Mouse (Mus musculus) forebrain, embryonic 11.5 days (tissue): ENCODE data around the gene Olfr1110. TPM values are rescaled to one million over a fixed set of nuclear protein-coding genes. Genes with fewer than 3 reads are reported as not detected.
"Not testable (repeated sequence)": the region's sequence is repeated elsewhere in the genome, so short reads cannot be mapped to it uniquely, and the experiment has no call there.

ENCODE experiments used
- ATAC-seq: fragments of 200-750 bp; cut with Nextera tagmentation; replicated peaks from 2 replicates; pipeline ENCODE4 v1.8.0; 2017; ENCODE audit warnings: moderate TSS enrichment; ENCODE audit not compliant: low FRiP score
- DNase-seq: peaks from one replicate; pipeline ENCODE4 v3.0.0-alpha.2; 2017; ENCODE audit warnings: low spot score
- H3K27ac ChIP-seq: fragments of 300-500 bp; sonication (generic); 2 replicates; pipeline ENCODE4 v1.5.1; 2014; ENCODE audit warnings: low read depth, low read length
- H3K27me3 ChIP-seq: fragments of 300-500 bp; sonication (generic); 2 replicates; pipeline ENCODE4 v1.6.1; 2014; ENCODE audit warnings: mild to moderate bottlenecking, low read length, mixed read lengths; ENCODE audit not compliant: control insufficient read depth, insufficient read depth
- H3K36me3 ChIP-seq: fragments of 300-500 bp; sonication (generic); 2 replicates; pipeline ENCODE4 v1.6.1; 2014; ENCODE audit warnings: mild to moderate bottlenecking, low read length, moderate library complexity, mixed read lengths; ENCODE audit not compliant: control insufficient read depth, insufficient read depth
- H3K4me1 ChIP-seq: fragments of 300-500 bp; sonication (generic); replicated peaks from 2 replicates; pipeline ENCODE4 v1.6.1; 2014; ENCODE audit warnings: low read length, mixed read lengths; ENCODE audit not compliant: control insufficient read depth, insufficient read depth
- H3K4me2 ChIP-seq: fragments of 300-500 bp; sonication (generic); 2 replicates; pipeline ENCODE4 v1.6.1; 2014; ENCODE audit warnings: low read depth, mild to moderate bottlenecking, low read length, moderate library complexity, mixed read lengths; ENCODE audit not compliant: severe bottlenecking
- H3K4me3 ChIP-seq: fragments of 300-500 bp; sonication (generic); 2 replicates; pipeline ENCODE4 v1.5.1; 2014; ENCODE audit warnings: low read depth, low read length
- H3K9ac ChIP-seq: fragments of 300-500 bp; sonication (generic); 2 replicates; pipeline ENCODE4 v1.6.1; 2014; ENCODE audit warnings: low read length
- H3K9me3 ChIP-seq: fragments of 300-500 bp; sonication (generic); 2 replicates; pipeline ENCODE4 v1.6.1; 2016; ENCODE audit warnings: low read length, mixed read lengths; ENCODE audit not compliant: control insufficient read depth
- WGBS: fragments of 180-500 bp; shearing (Covaris S2); extraction: QIAGEN DNeasy Blood & Tissue Kit; methylation state at CpG from one replicate; pipeline ENCODE4 v1.1.7; 2014; 5-methylcytosine and 5-hydroxymethylcytosine counted together
- polyA plus RNA-seq: library from polyadenylated mRNA; unstranded; fragments of >200 nt; fragmentation: Nextera tagmentation; extraction: Ambion mirVana; gene quantifications from 2 replicates; pipeline ENCODE4 v1.2.1, GENCODE M21; 2014

Olfr1110 gene
- polyA plus RNA-seq: not detected in 2 replicates

DNA sequence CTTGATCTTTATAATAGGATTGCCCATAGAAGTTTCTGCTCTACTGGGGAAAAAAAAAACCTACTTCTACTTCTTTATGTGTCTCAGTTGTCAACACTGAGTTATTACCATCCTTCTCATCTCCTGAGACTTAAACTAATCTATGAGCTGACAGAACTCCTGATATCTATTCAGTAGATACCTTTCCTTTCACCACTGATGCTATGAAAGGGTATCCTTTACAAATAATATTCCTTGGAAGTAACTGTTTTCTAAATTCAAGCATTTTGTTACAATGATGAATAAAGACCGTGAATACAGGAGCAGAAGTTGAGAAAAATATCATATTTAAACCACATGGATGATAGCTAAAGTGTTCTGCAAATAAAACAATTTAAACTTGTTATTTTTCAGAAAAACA lies at the start of gene Olfr1110:
Gene Olfr1110, minus strand, starts transcription at position 101 of the 400 bp plus-strand sequence.
- Histone ChIP-seq H3K9me3 (no peaks in the 10 kb centered on the region), H3K27ac (no peak within 1 kb of the TSS), H3K4me1 (no peaks in the 10 kb centered on the region), H3K27me3 (no peaks in the 10 kb centered on the region), H3K9ac (no peak within 1 kb of the TSS), H3K36me3 (no peaks in the 10 kb centered on the region), H3K4me2 (no peak within 1 kb of the TSS), H3K4me3 (no peak within 1 kb of the TSS)
- ATAC-seq (no peak), DNase-seq (no peak)
- WGBS: 88% methylated on average over 1 of the region's 1 CpGs

- H3K27me3 ChIP-seq: no peaks in the 10 kb centered on the region
- no peaks in the 10 kb centered on the region for H3K36me3 ChIP-seq
- ATAC-seq: no peak
- no peak within 1 kb of the TSS for H3K4me2 ChIP-seq
- H3K4me1 ChIP-seq: no peaks in the 10 kb centered on the region
- H3K9ac ChIP-seq: no peak within 1 kb of the TSS
- no peak within 1 kb of the TSS for H3K4me3 ChIP-seq
- no peaks in the 10 kb centered on the region for H3K9me3 ChIP-seq
- no peak for DNase-seq
- WGBS: 81% methylated on average over 1 of the region's 1 CpGs
- no peak within 1 kb of the TSS for H3K27ac ChIP-seq
Measured at GRCm38 (mm10) chr2:87187498-87187897, 47.4 kb upstream of the Olfr1110 start, which contains the start of gene Olfr1112. Gene Olfr1112 (plus strand): TSS chr2:87187798.

DNA sequence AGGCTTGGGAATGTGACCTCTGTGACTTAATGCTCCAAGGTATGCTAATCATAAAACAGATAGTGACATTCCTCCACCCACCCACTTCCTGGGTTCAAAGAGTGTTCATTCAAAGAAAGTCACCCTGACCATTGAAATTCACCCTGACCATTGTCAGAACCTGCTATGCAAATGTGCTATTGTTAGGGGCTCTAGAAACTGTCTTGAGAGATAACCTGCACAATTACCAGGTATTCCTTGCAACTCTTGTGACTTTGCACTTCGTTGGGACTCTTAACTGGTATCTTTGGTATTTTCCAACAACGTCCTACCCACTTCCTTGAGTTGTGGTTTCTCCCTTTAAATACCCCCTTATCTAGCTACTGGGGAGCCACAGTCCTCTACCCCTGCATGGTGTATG lies 27.6 kb upstream of the Olfr1110 start:
- H3K9ac ChIP-seq, H3K27ac ChIP-seq, DNase-seq, H3K4me1 ChIP-seq, H3K36me3 ChIP-seq, H3K9me3 ChIP-seq, H3K4me2 ChIP-seq, ATAC-seq, H3K27me3 ChIP-seq, H3K4me3 ChIP-seq: not testable (repeated sequence)
- WGBS: 80% methylated on average over 2 of the region's 2 CpGs

- no peak within 1 kb of the TSS for H3K4me3 ChIP-seq
- DNase-seq (no peak), ATAC-seq (no peak)
- no peaks in the 10 kb centered on the region for H3K4me1 ChIP-seq
- H3K27ac ChIP-seq: no peak within 1 kb of the TSS
- no peaks in the 10 kb centered on the region for H3K9me3 ChIP-seq
- H3K9ac ChIP-seq: no peak within 1 kb of the TSS
- H3K36me3 ChIP-seq: no peaks in the 10 kb centered on the region
- H3K27me3 ChIP-seq: no peaks in the 10 kb centered on the region
- no peak within 1 kb of the TSS for H3K4me2 ChIP-seq
Measured at GRCm38 (mm10) chr2:87152524-87152923, 12.4 kb upstream of the Olfr1110 start, which contains the start of gene Olfr1111. Gene Olfr1111 (minus strand): TSS chr2:87152624.

- no peak within 1 kb of the TSS for H3K27ac ChIP-seq
- no peak within 1 kb of the TSS for H3K4me2 ChIP-seq
- no peak within 1 kb of the TSS for H3K9ac ChIP-seq
- H3K4me3 ChIP-seq: no peak within 1 kb of the TSS
- H3K36me3 ChIP-seq: no peaks in the 10 kb centered on the region
- ATAC-seq (no peak), DNase-seq (no peak)
- no peaks in the 10 kb centered on the region for H3K27me3 ChIP-seq
- H3K9me3 ChIP-seq: no peaks in the 10 kb centered on the region
- no peaks in the 10 kb centered on the region for H3K4me1 ChIP-seq
Measured at GRCm38 (mm10) chr2:87114467-87114866, 25.6 kb downstream of the Olfr1110 start, which contains the start of gene Olfr259. Gene Olfr259 (minus strand): TSS chr2:87114567.

DNA sequence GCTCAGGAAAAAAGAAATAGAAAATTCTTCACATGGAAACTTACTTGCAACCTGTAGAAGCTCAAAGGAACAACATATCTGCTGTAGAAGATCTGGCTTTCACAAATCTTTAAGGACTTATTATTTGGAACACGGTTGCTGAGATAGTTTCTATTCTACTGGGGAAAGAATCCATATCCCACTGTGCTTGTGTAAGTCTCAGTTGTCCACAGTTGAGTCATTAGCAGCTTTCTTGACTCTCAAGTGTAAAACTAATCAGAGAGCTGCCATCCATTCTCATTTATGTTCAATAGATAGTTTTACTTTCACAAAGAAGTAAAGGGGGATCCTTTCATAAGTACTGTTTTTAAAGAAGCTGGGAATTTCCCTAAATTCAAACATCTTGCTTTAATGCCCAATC lies 44.2 kb downstream of the Olfr1110 start, which contains the start of gene Olfr1109:
Gene Olfr1109, minus strand, starts transcription at position 101 of the 400 bp plus-strand sequence.
- no peak within 1 kb of the TSS for H3K27ac ChIP-seq
- ATAC-seq (no peak), DNase-seq (no peak)
- no peaks in the 10 kb centered on the region for H3K4me1 ChIP-seq
- no peak within 1 kb of the TSS for H3K4me2 ChIP-seq
- H3K36me3 ChIP-seq: no peaks in the 10 kb centered on the region
- H3K4me3 ChIP-seq: no peak within 1 kb of the TSS
- no peak within 1 kb of the TSS for H3K9ac ChIP-seq
- H3K9me3 ChIP-seq: no peaks in the 10 kb centered on the region
- 40% methylated on average over 1 of the region's 1 CpGs for WGBS
- H3K27me3 ChIP-seq: no peaks in the 10 kb centered on the region

Other genes with a start within 250 kb of the Olfr1110 start
- not detected in 2 replicates for gene Olfr1097, start 248.1 kb downstream of the Olfr1110 start, polyA plus RNA-seq
- not detected in 2 replicates for gene Olfr1098, start 215.8 kb downstream of the Olfr1110 start, polyA plus RNA-seq
- not detected in 2 replicates for gene Olfr1099, start 179.6 kb downstream of the Olfr1110 start, polyA plus RNA-seq
- not detected in 2 replicates for gene Olfr1100, start 160.3 kb downstream of the Olfr1110 start, polyA plus RNA-seq
- gene Olfr1101, start 149.1 kb downstream of the Olfr1110 start, polyA plus RNA-seq: not detected in 2 replicates
- gene Olfr1102, start 141.9 kb downstream of the Olfr1110 start, polyA plus RNA-seq: not detected in 2 replicates
- not detected in 2 replicates for gene Olfr1104, start 113.2 kb downstream of the Olfr1110 start, polyA plus RNA-seq
- not detected in 2 replicates for gene Olfr1105, start 103.8 kb downstream of the Olfr1110 start, polyA plus RNA-seq
- not detected in 2 replicates for gene Olfr1106, start 88.0 kb downstream of the Olfr1110 start, polyA plus RNA-seq
- not detected in 2 replicates for gene Olfr1107, start 64.5 kb downstream of the Olfr1110 start, polyA plus RNA-seq
- gene Olfr1109, start 44.3 kb downstream of the Olfr1110 start, polyA plus RNA-seq: not detected in 2 replicates
- gene Olfr259, start 25.7 kb downstream of the Olfr1110 start, polyA plus RNA-seq: not detected in 2 replicates
- not detected in 2 replicates for gene Olfr1111, start 12.3 kb upstream of the Olfr1110 start, polyA plus RNA-seq
- gene Olfr1112, start 47.5 kb upstream of the Olfr1110 start, polyA plus RNA-seq: not detected in 2 replicates
- not detected in 2 replicates for gene Olfr1113, start 68.7 kb upstream of the Olfr1110 start, polyA plus RNA-seq
- gene Olfr1115, start 107.7 kb upstream of the Olfr1110 start, polyA plus RNA-seq: not detected in 2 replicates
- not detected in 2 replicates for gene Olfr1116, start 127.2 kb upstream of the Olfr1110 start, polyA plus RNA-seq
- not detected in 2 replicates for gene Olfr1118, start 167.3 kb upstream of the Olfr1110 start, polyA plus RNA-seq
- not detected in 2 replicates for gene Olfr1120, start 214.5 kb upstream of the Olfr1110 start, polyA plus RNA-seq
- gene Olfr1121, start 229.6 kb upstream of the Olfr1110 start, polyA plus RNA-seq: not detected in 2 replicates
- not detected in 2 replicates for gene Olfr1122, start 245.5 kb upstream of the Olfr1110 start, polyA plus RNA-seq